Mouse (Mus musculus) bone marrow, adult 2 months (tissue): ENCODE data around the gene Plagl2. TPM values are rescaled to one million over a fixed set of nuclear protein-coding genes. Genes with fewer than 3 reads are reported as not detected.
A peak's percentile ranks its signal among the peaks of the same experiment; 100 is the strongest.

Experiments used
- H3K27ac ChIP-seq: fragments of 200-500 bp; 2 replicates; pipeline ENCODE4 v1.5.1; 2012; ENCODE audit warnings: low read depth, mild to moderate bottlenecking, control low read depth, inconsistent platforms, low read length; ENCODE audit not compliant: control insufficient read depth, poor library complexity, insufficient read depth
- H3K4me1 ChIP-seq: fragments of 200-500 bp; 2 replicates; pipeline ENCODE4 v1.6.1; 2011; ENCODE audit warnings: low read length; ENCODE audit not compliant: control insufficient read depth, insufficient read depth
- H3K4me3 ChIP-seq: fragments of 200-500 bp; replicated peaks from 2 replicates; pipeline ENCODE3; 2011; ENCODE audit warnings: mild to moderate bottlenecking, low read depth, low read length, control low read depth; ENCODE audit not compliant: control insufficient read depth
- CTCF ChIP-seq: fragments of 200-500 bp; IDR thresholded peaks from 2 replicates; pipeline ENCODE4 v1.5.1; 2011; ENCODE audit warnings: low read length, control low read depth; ENCODE audit not compliant: control insufficient read depth, insufficient read depth
- POLR2A ChIP-seq: fragments of 200-500 bp; IDR thresholded peaks from 2 replicates; pipeline ENCODE4 v1.6.1; 2011; ENCODE audit warnings: low read depth, mild to moderate bottlenecking, control low read depth, low read length, borderline replicate concordance; ENCODE audit not compliant: control insufficient read depth
- WGBS: fragments of 180-500 bp; shearing (Covaris S2); methylation state at CpG from one replicate; pipeline ENCODE4 v1.1.7; 2018; 5-methylcytosine and 5-hydroxymethylcytosine counted together
- polyA plus RNA-seq: library from polyadenylated mRNA; stranded (reverse); fragments of >200 nt; gene quantifications from 2 replicates; pipeline ENCODE4 v1.2.4, GENCODE M21; 2011; ENCODE audit warnings: low replicate concordance; ENCODE audit not compliant: missing spikeins, insufficient read depth, insufficient read length

Gene Plagl2
- polyA plus RNA-seq, 1 experiment: 10.8 TPM

- WGBS: 1% methylated on average over 31 of the region's 31 CpGs
- no peak; the same call in 1 of the 2 replicates for TF ChIP-seq POLR2A
- TF ChIP-seq CTCF: no peak
- Histone ChIP-seq H3K4me1 (peaks cover 7% of the 10 kb centered on the region), H3K27ac (peak within 1 kb of the TSS; percentile 43; the same call in 1 of the 2 replicates), H3K4me3 (peak within 1 kb of the TSS; percentile 72)
Observed at GRCm38 (mm10) chr2:153224946-153225594, 16.2 kb downstream of the Plagl2 start, which contains the start of gene Tspyl3. Tspyl3 (minus strand) TSS chr2:153225441.

GRCm38 (mm10) chr2:153222566-153222965 lies 18.7 kb downstream of the Plagl2 start:
- Histone ChIP-seq H3K27ac (no peak overlapping the region), H3K4me1 (peaks cover 3% of the 10 kb centered on the region), H3K4me3 (no peak overlapping the region)
- TF ChIP-seq POLR2A: no peak
- no peak for TF ChIP-seq CTCF
- 63% methylated on average over 2 of the region's 2 CpGs for WGBS

- H3K27ac ChIP-seq: no peak overlapping the region
- H3K4me1 ChIP-seq: peaks cover 3% of the 10 kb centered on the region
- no peak overlapping the region for H3K4me3 ChIP-seq
- TF ChIP-seq CTCF: no peak
- TF ChIP-seq POLR2A: no peak
Observed at GRCm38 (mm10) chr2:153222130-153222529, 19.1 kb downstream of the Plagl2 start.

GRCm38 (mm10) chr2:153221620-153222019 lies 19.6 kb downstream of the Plagl2 start:
- H3K27ac ChIP-seq: peak overlapping the region; percentile 46
- TF ChIP-seq POLR2A (no peak), CTCF (no peak)
- WGBS: 68% methylated on average over 4 of the region's 4 CpGs
- no peak overlapping the region for H3K4me3 ChIP-seq
- peaks cover 3% of the 10 kb centered on the region for H3K4me1 ChIP-seq

GRCm38 (mm10) chr2:153218516-153218915 lies 22.7 kb downstream of the Plagl2 start:
- WGBS: 82% methylated on average over 3 of the region's 3 CpGs
- Histone ChIP-seq H3K4me3 (no peak overlapping the region), H3K27ac (no peak overlapping the region), H3K4me1 (peaks cover 9% of the 10 kb centered on the region)
- TF ChIP-seq CTCF (no peak), POLR2A (no peak)

GRCm38 (mm10) chr2:153217826-153218340 lies 23.3 kb downstream of the Plagl2 start:
- TF ChIP-seq POLR2A: no peak
- no peak for TF ChIP-seq CTCF
- no peak overlapping the region for H3K27ac ChIP-seq
- H3K4me3 ChIP-seq: no peak overlapping the region
- 80% methylated on average over 10 of the region's 10 CpGs for WGBS
- peaks cover 9% of the 10 kb centered on the region for H3K4me1 ChIP-seq

GRCm38 (mm10) chr2:153215421-153215820 lies 25.8 kb downstream of the Plagl2 start:
- H3K4me1 ChIP-seq: peaks cover 7% of the 10 kb centered on the region
- TF ChIP-seq CTCF: no peak
- no peak for TF ChIP-seq POLR2A
- no peak overlapping the region for H3K4me3 ChIP-seq
- 14% methylated on average over 4 of the region's 4 CpGs for WGBS
- H3K27ac ChIP-seq: no peak overlapping the region

- Histone ChIP-seq H3K4me1 (peaks cover 7% of the 10 kb centered on the region), H3K27ac (peak overlapping the region; percentile 66; the same call in 1 of the 2 replicates), H3K4me3 (peak overlapping the region; percentile 32)
- no peak for TF ChIP-seq POLR2A
- 6% methylated on average over 6 of the region's 6 CpGs for WGBS
Observed at GRCm38 (mm10) chr2:153214771-153215259, 26.4 kb downstream of the Plagl2 start.
